Mouse (Mus musculus) olfactory bulb, adult 2 months (tissue): ENCODE results near the gene Gng8. TPM values are rescaled to one million over a fixed set of nuclear protein-coding genes. Genes with fewer than 3 reads are reported as not detected.
A peak's percentile ranks its signal among the peaks of the same experiment; 100 is the strongest.

Experiments used
- H3K27ac ChIP-seq: fragments of 200-500 bp; 2 replicates; pipeline ENCODE4 v1.5.1; 2012; ENCODE audit warnings: low read depth, low read length; ENCODE audit not compliant: insufficient read depth
- H3K4me1 ChIP-seq: fragments of 200-500 bp; 2 replicates; pipeline ENCODE4 v1.6.1; 2012; ENCODE audit warnings: low read length; ENCODE audit not compliant: control insufficient read depth, insufficient read depth
- H3K4me3 ChIP-seq: fragments of 200-500 bp; 2 replicates; pipeline ENCODE4 v1.5.1; 2012; ENCODE audit warnings: mild to moderate bottlenecking, low read depth, low read length, moderate library complexity; ENCODE audit not compliant: insufficient read depth
- CTCF ChIP-seq: fragments of 200-500 bp; IDR thresholded peaks from 2 replicates; pipeline ENCODE4 v1.5.1; 2012; ENCODE audit warnings: low read depth, mild to moderate bottlenecking, low read length, moderate library complexity; ENCODE audit not compliant: insufficient read depth
- POLR2A ChIP-seq: fragments of 200-500 bp; IDR thresholded peaks from 2 replicates; pipeline ENCODE4 v1.6.1; 2012; ENCODE audit warnings: mild to moderate bottlenecking, low read depth, low read length, moderate library complexity; ENCODE audit not compliant: insufficient read depth
- WGBS: fragments of 180-500 bp; shearing (Covaris S2); methylation state at CpG from one replicate; pipeline ENCODE4 v1.1.7; 2018; 5-methylcytosine and 5-hydroxymethylcytosine counted together
- polyA plus RNA-seq: library from polyadenylated mRNA; stranded (reverse); fragments of >200 nt; gene quantifications from 2 replicates; pipeline ENCODE4 v1.2.4, GENCODE M21; 2012; ENCODE audit warnings: low replicate concordance; ENCODE audit not compliant: missing spikeins, insufficient read depth, insufficient read length

Gene Gng8
- polyA plus RNA-seq, 1 experiment, result not detected

DNA sequence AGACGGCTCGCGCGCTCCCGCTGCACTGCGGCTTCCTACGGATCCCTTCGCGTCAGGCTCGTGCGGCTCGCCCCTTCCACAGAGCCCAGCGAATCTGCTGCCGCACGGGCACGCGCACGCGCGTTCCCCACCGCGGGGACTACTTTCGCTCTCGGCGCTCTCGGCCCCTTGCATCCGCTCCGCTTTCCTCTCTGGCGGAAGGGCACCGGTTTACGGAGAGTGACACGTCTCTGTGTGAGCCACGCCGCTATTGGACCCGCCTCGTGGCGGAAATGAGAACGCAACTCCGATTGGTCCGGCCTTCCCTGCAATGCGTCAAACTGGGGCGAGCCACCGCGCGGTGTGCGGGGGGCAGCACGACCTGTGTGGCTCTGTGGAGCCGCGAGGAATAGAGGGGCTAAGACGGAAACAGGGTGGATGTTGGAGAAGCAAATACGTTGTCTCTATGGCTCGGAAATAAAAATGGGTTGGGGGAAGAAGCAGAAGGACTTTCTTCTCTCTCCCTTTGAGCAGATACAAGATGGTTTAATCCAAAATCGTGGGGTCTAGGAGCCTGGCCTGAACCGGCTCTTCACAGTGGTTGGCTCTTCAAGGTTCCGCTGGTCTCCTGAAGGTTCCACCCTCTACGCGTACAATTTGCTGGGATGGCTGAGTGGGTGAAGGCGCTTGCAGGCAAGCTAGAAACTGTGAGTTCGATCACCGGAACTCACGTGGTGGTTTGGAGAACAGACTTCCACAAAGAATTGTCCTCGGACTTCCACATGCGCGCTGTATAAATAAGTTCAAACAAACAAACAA lies 32.6 kb downstream of the Gng8 start, which contains the start of gene Calm3:
Gene Calm3 (minus strand): TSS at position 78 of the 798 bp plus-strand sequence.
- TF ChIP-seq POLR2A, result 0 out of 2 replicates have a peak, but pooled peaks have one; percentile 15
- no peak for TF ChIP-seq CTCF
- H3K4me1 ChIP-seq, result peaks cover 33% of the 10 kb centered on the region
- peak within 1 kb of the TSS; percentile 100 for H3K27ac ChIP-seq
- peak within 1 kb of the TSS; percentile 89 for H3K4me3 ChIP-seq
- 1% methylated on average over 64 of the region's 64 CpGs for WGBS

DNA sequence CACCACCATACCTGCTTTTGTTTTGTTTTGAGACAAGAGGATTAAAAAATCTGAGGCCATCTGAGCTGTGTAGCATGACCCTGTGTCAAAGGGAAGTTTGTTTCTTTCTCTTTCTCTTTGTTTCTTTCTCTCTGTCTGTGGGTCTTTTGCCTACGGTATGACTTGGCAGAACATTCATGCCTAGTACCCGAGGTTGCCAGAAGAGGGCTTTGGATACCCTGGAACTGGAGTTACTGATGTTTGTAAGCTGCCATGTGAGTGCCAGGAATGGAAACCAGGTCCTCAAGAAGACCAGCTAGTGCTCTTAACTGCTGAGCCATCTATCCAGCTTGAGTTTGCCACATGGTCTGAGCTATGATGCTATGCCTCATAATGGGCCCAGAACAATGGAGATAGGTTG lies 36.8 kb downstream of the Gng8 start:
- TF ChIP-seq CTCF (no peak), POLR2A (no peak)
- H3K4me3 ChIP-seq, result no peak overlapping the region
- H3K27ac ChIP-seq, result no peak overlapping the region
- 11% methylated on average over 2 of the region's 2 CpGs for WGBS
- H3K4me1 ChIP-seq, result peaks cover 7% of the 10 kb centered on the region

DNA sequence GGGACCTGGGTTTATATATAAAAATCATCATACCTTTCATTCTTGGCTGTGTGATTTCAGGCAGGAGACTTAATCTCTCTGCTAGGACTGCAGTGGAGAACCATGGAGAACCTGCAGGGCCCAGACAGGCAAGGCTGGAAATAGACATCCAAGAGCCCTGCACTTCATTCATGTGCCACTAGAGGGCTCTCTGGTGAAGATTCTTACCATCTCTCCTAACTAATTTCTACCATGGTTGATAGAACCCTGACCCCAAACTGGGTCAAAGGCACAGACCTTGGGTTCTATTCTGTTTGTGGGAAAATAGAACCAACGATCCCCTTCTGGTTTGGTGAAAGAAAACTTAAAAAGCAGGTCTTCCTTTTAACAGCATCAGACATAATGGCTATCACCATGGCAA lies 39.3 kb downstream of the Gng8 start:
- 4% methylated on average over 1 of the region's 1 CpGs for WGBS
- Histone ChIP-seq H3K27ac (no peak overlapping the region), H3K4me1 (peaks cover 12% of the 10 kb centered on the region), H3K4me3 (no peak overlapping the region)
- TF ChIP-seq POLR2A (no peak), CTCF (peak; percentile 19; the same call in 1 of the 2 replicates)

GRCm38 (mm10) chr7:16931968-16932627 lies 40.5 kb downstream of the Gng8 start:
- WGBS, result 16% methylated on average over 14 of the region's 14 CpGs
- Histone ChIP-seq H3K4me3 (no peak overlapping the region), H3K4me1 (peaks cover 15% of the 10 kb centered on the region), H3K27ac (peak overlapping the region; percentile 98)
- TF ChIP-seq CTCF (0 out of 2 replicates have a peak, but pooled peaks have one; percentile 5), POLR2A (no peak)

GRCm38 (mm10) chr7:16932704-16933577 lies 41.4 kb downstream of the Gng8 start:
- 19% methylated on average over 14 of the region's 14 CpGs for WGBS
- peaks cover 17% of the 10 kb centered on the region for H3K4me1 ChIP-seq
- no peak overlapping the region for H3K4me3 ChIP-seq
- TF ChIP-seq CTCF, result peak; percentile 45; the same call in 1 of the 2 replicates
- TF ChIP-seq POLR2A, result no peak
- peak overlapping the region; percentile 98 for H3K27ac ChIP-seq

DNA sequence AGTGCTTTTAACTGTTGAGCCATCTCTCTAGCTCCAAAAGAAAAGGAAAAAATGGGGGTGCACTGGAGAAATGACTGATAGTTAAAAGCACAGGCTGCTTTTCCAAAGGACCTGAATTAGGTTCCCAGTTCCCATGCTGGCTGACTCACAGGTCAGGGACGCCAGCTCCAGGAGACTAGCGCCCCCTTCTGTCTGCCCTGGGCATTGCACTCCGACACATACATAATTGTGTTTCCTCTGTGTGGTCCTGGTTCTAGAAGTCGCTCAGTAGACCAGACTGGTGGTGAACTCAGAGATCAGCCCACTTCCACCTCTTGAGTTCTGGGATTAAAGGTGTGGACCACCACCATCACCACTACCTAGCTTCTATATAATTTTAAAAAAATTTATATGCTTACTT lies 45.7 kb downstream of the Gng8 start:
- Histone ChIP-seq H3K4me1 (peaks cover 33% of the 10 kb centered on the region), H3K27ac (no peak overlapping the region), H3K4me3 (no peak overlapping the region)
- WGBS, result 55% methylated on average over 4 of the region's 4 CpGs
- TF ChIP-seq POLR2A (no peak), CTCF (peak; percentile 70; the same call in 1 of the 2 replicates)

- no peak overlapping the region for H3K4me3 ChIP-seq
- TF ChIP-seq POLR2A (no peak), CTCF (no peak)
- H3K27ac ChIP-seq, result peak overlapping the region; percentile 98
- peaks cover 31% of the 10 kb centered on the region for H3K4me1 ChIP-seq
- 36% methylated on average over 17 of the region's 17 CpGs for WGBS
Observed at GRCm38 (mm10) chr7:16938117-16938791, 46.7 kb downstream of the Gng8 start.

- TF ChIP-seq POLR2A, result no peak
- no peak for TF ChIP-seq CTCF
- Histone ChIP-seq H3K27ac (peak overlapping the region; percentile 98), H3K4me1 (peaks cover 38% of the 10 kb centered on the region), H3K4me3 (no peak overlapping the region)
- 21% methylated on average over 7 of the region's 7 CpGs for WGBS
Observed at GRCm38 (mm10) chr7:16940292-16940691, 48.7 kb downstream of the Gng8 start.
